Mouse (Mus musculus) myocyte (in vitro differentiated cells): Measurements from ENCODE around the gene Ptpdc1.

Experiments used
- CEBPB ChIP-seq: IDR thresholded peaks from 2 replicates; pipeline ENCODE4 v1.6.1; 2011; ENCODE audit warnings: mild to moderate bottlenecking, moderate library complexity; ENCODE audit not compliant: poor library complexity, insufficient read depth, severe bottlenecking
- MAX ChIP-seq: IDR thresholded peaks from one replicate; pipeline ENCODE4 v1.6.1; 2011; ENCODE audit warnings: low read depth, mild to moderate bottlenecking, control low read depth
- MYOD1 ChIP-seq, 3 experiments: IDR thresholded peaks; one replicate each; pipeline ENCODE4 v1.6.1; 2011; ENCODE audit warnings: control low read depth in 2 of 3, low read depth in 2 of 3, mild to moderate bottlenecking in 2 of 3, moderate library complexity in 1 of 3; ENCODE audit not compliant: insufficient read length in 2 of 3, control insufficient read depth in 1 of 3
- POLR2A ChIP-seq: IDR thresholded peaks from one replicate; pipeline ENCODE4 v1.6.1; 2011; ENCODE audit warnings: low read depth, mild to moderate bottlenecking, control low read depth, moderate library complexity; ENCODE audit not compliant: insufficient read length
- POLR2AphosphoS2 ChIP-seq: IDR thresholded peaks from one replicate; pipeline ENCODE4 v1.6.1; 2011; ENCODE audit warnings: low read depth, control low read depth; ENCODE audit not compliant: insufficient read length
- TCF12 ChIP-seq: IDR thresholded peaks from one replicate; pipeline ENCODE4 v1.6.1; 2011; ENCODE audit warnings: mild to moderate bottlenecking, control low read depth; ENCODE audit not compliant: poor library complexity, insufficient read depth, severe bottlenecking
- TCF3 ChIP-seq: IDR thresholded peaks from one replicate; pipeline ENCODE4 v1.6.1; 2011; ENCODE audit warnings: low read depth, control low read depth; ENCODE audit not compliant: insufficient read length
- USF1 ChIP-seq: IDR thresholded peaks from one replicate; pipeline ENCODE4 v1.6.1; 2011; ENCODE audit warnings: low read depth, mild to moderate bottlenecking, control low read depth, moderate library complexity

- no peak for TF ChIP-seq MYOD1 (IDR thresholded peaks at IDR 0.05; ENCODE audit: control insufficient read depth in 1 of 3, insufficient read length in 2 of 3, low read depth in 2 of 3)
- no peak for TF ChIP-seq USF1
- TF ChIP-seq POLR2A: no peak
- no peak for TF ChIP-seq POLR2AphosphoS2
- TF ChIP-seq MAX: no peak
- TF ChIP-seq CEBPB: no peak
- no peak for TF ChIP-seq TCF12
- TF ChIP-seq TCF3: no peak
These were observed 40.5 kb upstream of the Ptpdc1 start for GRCm38 (mm10) chr13:48665656-48666597.
